Mouse (Mus musculus): ENCODE data around the gene Gm4133.
"Not testable (repeated sequence)": the region's sequence is repeated elsewhere in the genome, so short reads cannot be mapped to it uniquely, and the experiment has no call there.

The Gm4133 gene

DNA sequence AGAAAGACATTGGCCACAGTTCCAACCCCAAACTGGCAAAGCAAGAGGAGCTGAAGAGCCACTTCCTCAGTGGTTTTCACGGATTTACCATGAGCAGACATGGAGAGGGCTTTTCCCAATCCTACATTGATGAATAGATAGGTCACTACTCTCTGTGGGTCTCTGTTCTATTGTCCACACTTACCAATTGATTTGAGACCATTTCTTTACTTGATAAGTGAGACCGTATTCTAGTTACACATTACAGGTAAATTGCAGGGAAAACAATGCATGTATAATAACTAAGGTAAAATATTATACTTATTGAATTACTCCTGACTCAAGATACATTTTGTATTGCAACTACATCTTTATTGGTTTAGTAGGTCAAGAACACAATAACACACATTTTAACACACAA, at the start of gene Gm4133:
TSS of gene Gm4133 (minus strand) at position 101 of the 400 bp plus-strand sequence.
- in situ Hi-C loops (cut with MseI, MboI) = not testable (repeated sequence)

DNA sequence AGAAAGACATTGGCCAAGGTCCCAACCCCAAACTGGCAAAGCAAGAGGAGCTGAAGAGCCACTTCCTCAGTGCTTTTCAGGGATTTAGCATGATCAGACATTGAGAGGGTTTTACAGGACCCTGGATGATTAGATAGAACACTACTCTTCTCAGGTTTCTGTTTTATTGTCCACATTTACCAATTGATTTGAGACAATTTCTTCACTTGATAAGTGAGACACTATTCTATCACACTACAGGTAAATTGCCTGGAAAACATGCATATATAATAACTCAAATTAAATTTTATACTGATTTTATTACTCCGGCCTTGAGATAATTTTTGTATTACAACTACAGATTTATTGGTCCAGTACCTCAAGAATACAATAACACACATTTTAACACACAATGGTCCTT, 41.4 kb upstream of the Gm4133 start, which contains the start of gene Gm5728:
TSS of gene Gm5728 (minus strand) at position 101 of the 400 bp plus-strand sequence.
- in situ Hi-C loops (cut with MseI, MboI) = not testable (repeated sequence)

Data from mouse trophoblast stem cell (cell line).